Mouse (Mus musculus): ENCODE measurements at regions not wholly inside any gene's neighbourhood (a gene's known extent, or its start where the extent isn't known, plus 50 kb on each side); places are given as distances from the start of the nearest gene placed in this dataset.
A peak's percentile ranks its signal among the peaks of the same experiment; 100 is the strongest.

GRCm38 (mm10) chr13:101522597-101522996 is 245.4 kb downstream of the Pik3r1 start:
- no peak for DNase-seq (ENCODE audit: low spot score in 2 of 2)
- intact Hi-C loops (cut with DNase I): no loop called here

GRCm38 (mm10) chr13:101513354-101513753 is 254.7 kb downstream of the Pik3r1 start:
- intact Hi-C loops (cut with DNase I): no loop called here
- no peak for DNase-seq (ENCODE audit: low spot score in 2 of 2)

- no peak for DNase-seq (ENCODE audit: low spot score in 2 of 2)
- intact Hi-C loops (cut with DNase I): loop anchor here (5.0 kb wide), 1 partner anchor 273 kb away; no protein-coding TSS in a partner anchor
Observed at GRCm38 (mm10) chr13:101509946-101510345, 258.1 kb downstream of the Pik3r1 start.

GRCm38 (mm10) chr13:101508331-101508730 is 259.7 kb downstream of the Pik3r1 start:
- no peak for DNase-seq (ENCODE audit: low spot score in 2 of 2)
- intact Hi-C loops (cut with DNase I): loop anchor here (5.0 kb wide), 1 partner anchor 271 kb away; no protein-coding TSS in a partner anchor

GRCm38 (mm10) chr13:101506696-101507095 is 261.3 kb downstream of the Pik3r1 start:
- DNase-seq (ENCODE audit: low spot score in 2 of 2): no peak
- intact Hi-C loops (cut with DNase I): loop anchor here (5.0 kb wide), 1 partner anchor 269 kb away; no protein-coding TSS in a partner anchor

- peak in 1 of 2 experiments; percentile 80 for DNase-seq (ENCODE audit: low spot score in 2 of 2)
- intact Hi-C loops (cut with DNase I): loop anchor here (1.0 to 5.0 kb wide), 4 partner anchors 18 to 612 kb away; no protein-coding TSS in a partner anchor
Observed at GRCm38 (mm10) chr13:101505054-101505453, 263.0 kb downstream of the Pik3r1 start.

- DNase-seq (ENCODE audit: low spot score in 2 of 2): no peak
- intact Hi-C loops (cut with DNase I): loop anchor here (2.0 kb wide), 2 partner anchors 191 to 611 kb away; no protein-coding TSS in a partner anchor
Observed at GRCm38 (mm10) chr13:101504241-101504640, 263.8 kb downstream of the Pik3r1 start.

GRCm38 (mm10) chr13:101501845-101502284 is 266.2 kb downstream of the Pik3r1 start:
- DNase-seq (ENCODE audit: low spot score in 2 of 2): peak in 1 of 2 experiments; percentile 39
- intact Hi-C loops (cut with DNase I): no loop called here

- intact Hi-C loops (cut with DNase I): no loop called here
- DNase-seq (ENCODE audit: low spot score in 2 of 2): no peak
Observed at GRCm38 (mm10) chr13:101501061-101501460, 267.0 kb downstream of the Pik3r1 start.

- intact Hi-C loops (cut with DNase I): loop anchor here (2.0 to 5.0 kb wide), 4 partner anchors 41 to 599 kb away; no protein-coding TSS in a partner anchor
- DNase-seq (ENCODE audit: low spot score in 2 of 2): no peak
Observed at GRCm38 (mm10) chr13:101491835-101492234, 276.2 kb downstream of the Pik3r1 start.

- intact Hi-C loops (cut with DNase I): loop anchor here (2.0 to 5.0 kb wide), 4 partner anchors 40 to 598 kb away; no protein-coding TSS in a partner anchor
- peak; percentile 54 to 94 for DNase-seq (ENCODE audit: low spot score in 2 of 2)
Observed at GRCm38 (mm10) chr13:101490961-101491360, 277.1 kb downstream of the Pik3r1 start.

- intact Hi-C loops (cut with DNase I): loop anchor here (1.0 to 5.0 kb wide), 4 partner anchors 18 to 255 kb away; no protein-coding TSS in a partner anchor
- peak; percentile 70 to 94 for DNase-seq (ENCODE audit: low spot score in 2 of 2)
Observed at GRCm38 (mm10) chr13:101487621-101488020, 280.4 kb downstream of the Pik3r1 start.

- no peak for DNase-seq (ENCODE audit: low spot score in 2 of 2)
- intact Hi-C loops (cut with DNase I): loop anchor here (2.0 to 5.0 kb wide), 3 partner anchors 56 to 253 kb away; no protein-coding TSS in a partner anchor
Observed at GRCm38 (mm10) chr13:101485823-101486222, 282.2 kb downstream of the Pik3r1 start.

- DNase-seq (ENCODE audit: low spot score in 2 of 2): no peak
- intact Hi-C loops (cut with DNase I): no loop called here
Observed at GRCm38 (mm10) chr13:101483816-101484215, 284.2 kb downstream of the Pik3r1 start.

- intact Hi-C loops (cut with DNase I): no loop called here
- DNase-seq (ENCODE audit: low spot score in 2 of 2): no peak
Observed at GRCm38 (mm10) chr13:101481551-101482184, 286.3 kb downstream of the Pik3r1 start.

GRCm38 (mm10) chr13:101479297-101479652 is 288.7 kb downstream of the Pik3r1 start:
- no peak for DNase-seq (ENCODE audit: low spot score in 2 of 2)
- intact Hi-C loops (cut with DNase I): no loop called here

GRCm38 (mm10) chr13:101478608-101479296 is 289.3 kb downstream of the Pik3r1 start:
- DNase-seq (ENCODE audit: low spot score in 2 of 2): no peak
- intact Hi-C loops (cut with DNase I): no loop called here

GRCm38 (mm10) chr13:101473349-101473748 is 294.7 kb downstream of the Pik3r1 start:
- intact Hi-C loops (cut with DNase I): no loop called here
- no peak for DNase-seq (ENCODE audit: low spot score in 2 of 2)

- DNase-seq (ENCODE audit: low spot score in 2 of 2): no peak
- intact Hi-C loops (cut with DNase I): no loop called here
Observed at GRCm38 (mm10) chr13:101470560-101471247, 297.3 kb downstream of the Pik3r1 start.

GRCm38 (mm10) chr13:101465748-101466127 is 302.3 kb downstream of the Pik3r1 start:
- intact Hi-C loops (cut with DNase I): no loop called here
- DNase-seq (ENCODE audit: low spot score in 2 of 2): no peak

Measured in left cerebral cortex, postnatal 25 days (tissue).